Mouse (Mus musculus): Measurements from ENCODE around the gene Smyd3. TPM values are rescaled to one million over a fixed set of nuclear protein-coding genes. Genes with fewer than 3 reads are reported as not detected.

The Smyd3 gene
- total and polyA plus RNA-seq, 2 experiments = 1.4 to 7.0 TPM

DNA sequence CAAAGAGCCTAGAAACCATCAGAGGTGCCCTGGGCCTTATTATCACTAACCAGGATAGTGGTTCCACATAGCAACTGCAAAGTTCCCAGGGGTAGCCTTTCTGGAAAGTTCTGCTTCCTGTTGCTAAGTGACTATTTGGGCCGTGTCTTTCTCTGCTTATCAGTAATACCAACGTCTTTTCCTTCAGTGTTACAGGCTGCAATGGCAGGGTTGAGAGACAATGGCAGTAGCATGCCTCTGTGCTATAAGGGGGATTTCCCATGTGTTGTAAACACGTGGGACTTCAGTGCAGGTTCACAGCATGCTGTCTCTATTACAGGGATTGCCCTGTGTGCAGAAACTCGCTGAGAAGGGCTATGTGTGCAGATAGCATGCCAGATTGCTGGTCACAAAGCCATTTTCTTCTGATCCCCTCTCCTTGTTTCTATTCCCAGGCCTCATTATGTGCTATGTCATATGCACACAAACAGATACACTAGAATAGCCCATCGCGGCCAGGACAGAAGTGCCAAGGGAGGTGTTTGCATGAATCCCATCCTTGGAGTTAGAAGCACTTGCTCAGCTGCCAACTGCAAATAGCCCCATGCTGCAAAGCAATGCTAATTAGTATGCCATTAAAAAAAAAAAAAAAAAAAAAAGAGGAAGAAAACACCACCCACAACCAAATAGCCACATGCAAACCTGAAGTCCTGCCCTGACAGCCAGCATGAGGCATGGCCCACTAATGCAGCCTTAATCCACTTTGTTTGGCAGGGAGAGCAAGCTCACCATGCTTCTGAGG is 604.7 kb downstream of the Smyd3 start:
- H3K36me3 ChIP-seq (ENCODE audit: control insufficient read depth, insufficient read depth, low read length) = no peaks in the 10 kb centered on the region
- WGBS = 57% methylated on average over 6 of the region's 6 CpGs
- no peak for DNase-seq (ENCODE audit: extremely low read depth, low read depth, low spot score)

DNA sequence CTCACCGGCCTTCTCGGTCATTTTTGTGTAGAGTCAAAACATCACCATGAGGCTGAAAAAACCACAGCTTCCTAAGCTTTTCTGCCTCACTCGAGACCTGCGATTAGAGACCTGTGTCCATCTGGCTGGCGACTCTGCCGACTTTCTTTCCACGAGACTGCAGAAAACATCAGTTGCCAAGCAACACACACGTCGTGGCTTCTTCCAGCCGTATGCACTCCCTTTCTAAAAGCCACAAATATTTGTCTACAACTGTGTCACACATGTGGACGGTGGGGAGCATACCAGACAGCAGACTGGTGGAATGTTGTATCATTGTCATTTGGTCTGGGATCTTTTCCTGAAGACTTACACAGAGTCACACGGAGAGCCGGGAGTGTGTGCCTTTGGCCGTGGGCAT is 606.9 kb downstream of the Smyd3 start:
- 73% methylated on average over 14 of the region's 14 CpGs for WGBS
- TF ChIP-seq POLR2A (IDR thresholded peaks at IDR 0.05; ENCODE audit: extremely low read depth, insufficient read depth, low read length) = no peak
- TF ChIP-seq CTCF (IDR thresholded peaks at IDR 0.05; ENCODE audit: low read depth, low read length) = no peak
- H3K9ac ChIP-seq (ENCODE audit: low read depth, low read length) = no peak overlapping the region

More for the DNA sequence above, 604.7 kb downstream of the Smyd3 start:
- TF ChIP-seq POLR2A (IDR thresholded peaks at IDR 0.05; ENCODE audit: extremely low read depth, insufficient read depth, low read length) = no peak
- TF ChIP-seq CTCF (IDR thresholded peaks at IDR 0.05; ENCODE audit: low read depth, low read length) = no peak
- Histone ChIP-seq H3K4me1 (ENCODE audit: control insufficient read depth, insufficient read depth, low read length) (no peaks in the 10 kb centered on the region), H3K79me2 (ENCODE audit: control insufficient read depth, insufficient read depth, low read length) (no peaks in the 10 kb centered on the region), H3K27ac (replicated peaks; ENCODE audit: insufficient read depth, low read depth, low read length) (no peak overlapping the region), H3K27me3 (ENCODE audit: control insufficient read depth, insufficient read depth, low read length) (no peaks in the 10 kb centered on the region; the same call in 1 of the 2 replicates), H3K4me3 (ENCODE audit: insufficient read depth, low read depth, low read length) (no peak overlapping the region), H3K9ac (ENCODE audit: low read depth, low read length) (no peak overlapping the region)

More for the DNA sequence above, 606.9 kb downstream of the Smyd3 start:
- no peaks in the 10 kb centered on the region for H3K4me1 ChIP-seq (ENCODE audit: control insufficient read depth, insufficient read depth, low read length)
- no peak overlapping the region for H3K27ac ChIP-seq (replicated peaks; ENCODE audit: insufficient read depth, low read depth, low read length)
- H3K27me3 ChIP-seq (ENCODE audit: control insufficient read depth, insufficient read depth, low read length) = no peaks in the 10 kb centered on the region; the same call in 1 of the 2 replicates
- DNase-seq (ENCODE audit: extremely low read depth, low read depth, low spot score) = no peak
- H3K79me2 ChIP-seq (ENCODE audit: control insufficient read depth, insufficient read depth, low read length) = no peaks in the 10 kb centered on the region
- H3K36me3 ChIP-seq (ENCODE audit: control insufficient read depth, insufficient read depth, low read length) = no peaks in the 10 kb centered on the region
- no peak overlapping the region for H3K4me3 ChIP-seq (ENCODE audit: insufficient read depth, low read depth, low read length)

Other genes starting within 250 kb of the Smyd3 start
- gene Tfb2m, start 28.2 kb upstream of the Smyd3 start, total RNA-seq (2014; rRNA removed) = 21.7 and 22.2 TPM in 2 replicates
- gene Tfb2m, start 28.2 kb upstream of the Smyd3 start, polyA plus RNA-seq (2012; rRNA removed) = 8.2 and 9.2 TPM in 2 replicates
- 14.9 and 15.3 TPM in 2 replicates for gene Cnst, start 28.3 kb upstream of the Smyd3 start, total RNA-seq (2014; rRNA removed)
- gene Cnst, start 28.3 kb upstream of the Smyd3 start, polyA plus RNA-seq (2012; rRNA removed) = 3.9 and 4.6 TPM in 2 replicates
- 4.5 and 4.8 TPM in 2 replicates for gene Sccpdh, start 150.2 kb upstream of the Smyd3 start, total RNA-seq (2014; rRNA removed)
- 1.0 and 1.4 TPM in 2 replicates for gene Sccpdh, start 150.2 kb upstream of the Smyd3 start, polyA plus RNA-seq (2012; rRNA removed)
- gene Kif28, start 227.2 kb upstream of the Smyd3 start, total RNA-seq (2014; rRNA removed) = not detected in 2 replicates
- not detected in 2 replicates for gene Kif28, start 227.2 kb upstream of the Smyd3 start, polyA plus RNA-seq (2012; rRNA removed)

Data from liver, adult 2 months (tissue).